Mouse (Mus musculus): ENCODE measurements around the gene 4932438H23Rik. TPM values are rescaled to one million over a fixed set of nuclear protein-coding genes. Genes with fewer than 3 reads are reported as not detected.

The 4932438H23Rik gene
- total and polyA plus RNA-seq, 3 experiments: 0.07 to 4.6 (median 0.98) TPM

GRCm38 (mm10) chr16:91068969-91069368, 26.0 kb downstream of the 4932438H23Rik start:
- TF ChIP-seq GATA2 (IDR thresholded peaks at IDR 0.05; ENCODE audit: borderline replicate concordance, low read depth, low read length): no peak
- Histone ChIP-seq H3K27me3 (ENCODE audit: insufficient read depth, low read length) (peaks cover 6% of the 10 kb centered on the region; the same call in 1 of the 2 replicates), H3K36me3 (replicated peaks) (no peaks in the 10 kb centered on the region), H3K4me1 (ENCODE audit: insufficient read depth, low read depth, low read length) (peaks cover 53% of the 10 kb centered on the region), H3K9me3 (replicated peaks) (no peaks in the 10 kb centered on the region), H3K4me3 (ENCODE audit: low read depth, low read length) (no peak overlapping the region)
- DNase-seq (ENCODE audit: low spot score): no peak
- ATAC-seq (ENCODE audit: extremely low read depth, insufficient number of reproducible peaks, low FRiP score, poor library complexity, severe bottlenecking): no peak

- ATAC-seq (ENCODE audit: extremely low read depth, insufficient number of reproducible peaks, low FRiP score, poor library complexity, severe bottlenecking) (no peak), DNase-seq (ENCODE audit: low spot score) (no peak)
- TF ChIP-seq CTCF (IDR thresholded peaks at IDR 0.05; ENCODE audit: low read depth, low read length) (no peak), GATA1 (IDR thresholded peaks at IDR 0.05; ENCODE audit: borderline replicate concordance, low read length) (no peak), POLR2AphosphoS5 (IDR thresholded peaks at IDR 0.05; ENCODE audit: insufficient replicate concordance, low read depth, low read length) (no peak), TAL1 (conservative IDR thresholded peaks at IDR 0.05; ENCODE audit: low read depth, low read length) (no peak), GATA2 (IDR thresholded peaks at IDR 0.05; ENCODE audit: borderline replicate concordance, low read depth, low read length) (no peak)
- Histone ChIP-seq H3K4me1 (ENCODE audit: insufficient read depth, low read depth, low read length) (peaks cover 56% of the 10 kb centered on the region), H3K9me3 (replicated peaks) (no peaks in the 10 kb centered on the region), H3K27me3 (ENCODE audit: insufficient read depth, low read length) (peaks cover 6% of the 10 kb centered on the region; the same call in 1 of the 2 replicates), H3K36me3 (replicated peaks) (no peaks in the 10 kb centered on the region), H3K4me3 (ENCODE audit: low read depth, low read length) (no peak overlapping the region)
Observed at GRCm38 (mm10) chr16:91067122-91067521, 27.8 kb downstream of the 4932438H23Rik start.

- peak; percentile 52; the same call in 1 of the 2 replicates for ATAC-seq (ENCODE audit: extremely low read depth, insufficient number of reproducible peaks, low FRiP score, poor library complexity, severe bottlenecking)
- peaks cover 3% of the 10 kb centered on the region; the same call in 1 of the 2 replicates for H3K27me3 ChIP-seq (ENCODE audit: insufficient read depth, low read length)
Observed at GRCm38 (mm10) chr16:91064583-91065365, 30.1 kb downstream of the 4932438H23Rik start.

GRCm38 (mm10) chr16:91063786-91064185, 31.1 kb downstream of the 4932438H23Rik start:
- no peak for DNase-seq (ENCODE audit: low spot score)
- Histone ChIP-seq H3K4me3 (ENCODE audit: low read depth, low read length) (no peak overlapping the region), H3K9me3 (replicated peaks) (no peaks in the 10 kb centered on the region), H3K36me3 (replicated peaks) (no peaks in the 10 kb centered on the region), H3K4me1 (ENCODE audit: insufficient read depth, low read depth, low read length) (peaks cover 66% of the 10 kb centered on the region), H3K27me3 (ENCODE audit: insufficient read depth, low read length) (peaks cover under 1% of the 10 kb centered on the region; the same call in 1 of the 2 replicates)
- ATAC-seq (ENCODE audit: extremely low read depth, insufficient number of reproducible peaks, low FRiP score, poor library complexity, severe bottlenecking): no peak
- TF ChIP-seq GATA2 (IDR thresholded peaks at IDR 0.05; ENCODE audit: borderline replicate concordance, low read depth, low read length): no peak

More at GRCm38 (mm10) chr16:91064583-91065365, 30.1 kb downstream of the 4932438H23Rik start:
- no peak for DNase-seq (ENCODE audit: low spot score)
- H3K4me3 ChIP-seq (ENCODE audit: low read depth, low read length): no peak overlapping the region
- H3K4me1 ChIP-seq (ENCODE audit: insufficient read depth, low read depth, low read length): peaks cover 61% of the 10 kb centered on the region
- no peaks in the 10 kb centered on the region for H3K36me3 ChIP-seq (replicated peaks)
- H3K9me3 ChIP-seq (replicated peaks): no peaks in the 10 kb centered on the region
- no peak for TF ChIP-seq GATA2 (IDR thresholded peaks at IDR 0.05; ENCODE audit: borderline replicate concordance, low read depth, low read length)
- TF ChIP-seq POLR2AphosphoS5 (IDR thresholded peaks at IDR 0.05; ENCODE audit: insufficient replicate concordance, low read depth, low read length): no peak
- TF ChIP-seq GATA1 (IDR thresholded peaks at IDR 0.05; ENCODE audit: borderline replicate concordance, low read length): no peak
- no peak for TF ChIP-seq TAL1 (conservative IDR thresholded peaks at IDR 0.05; ENCODE audit: low read depth, low read length)
- no peak for TF ChIP-seq CTCF (IDR thresholded peaks at IDR 0.05; ENCODE audit: low read depth, low read length)

- Histone ChIP-seq H3K4me3 (ENCODE audit: low read depth, low read length) (no peak overlapping the region; the same call in 1 of the 2 replicates), H3K4me1 (ENCODE audit: insufficient read depth, low read depth, low read length) (peaks cover 78% of the 10 kb centered on the region), H3K27me3 (ENCODE audit: insufficient read depth, low read length) (no peaks in the 10 kb centered on the region), H3K9me3 (replicated peaks) (no peaks in the 10 kb centered on the region), H3K36me3 (replicated peaks) (no peaks in the 10 kb centered on the region)
- TF ChIP-seq TAL1 (conservative IDR thresholded peaks at IDR 0.05; ENCODE audit: low read depth, low read length): no peak
- no peak for TF ChIP-seq GATA1 (IDR thresholded peaks at IDR 0.05; ENCODE audit: borderline replicate concordance, low read length)
- no peak for TF ChIP-seq GATA2 (IDR thresholded peaks at IDR 0.05; ENCODE audit: borderline replicate concordance, low read depth, low read length)
- TF ChIP-seq CTCF (IDR thresholded peaks at IDR 0.05; ENCODE audit: low read depth, low read length): no peak
- peak; percentile 59 for ATAC-seq (ENCODE audit: extremely low read depth, insufficient number of reproducible peaks, low FRiP score, poor library complexity, severe bottlenecking)
- DNase-seq (ENCODE audit: low spot score): no peak
Observed at GRCm38 (mm10) chr16:91061531-91062318, 33.2 kb downstream of the 4932438H23Rik start.

GRCm38 (mm10) chr16:91057741-91058140, 37.2 kb downstream of the 4932438H23Rik start:
- DNase-seq (ENCODE audit: low spot score) (no peak), ATAC-seq (ENCODE audit: extremely low read depth, insufficient number of reproducible peaks, low FRiP score, poor library complexity, severe bottlenecking) (no peak)
- no peaks in the 10 kb centered on the region for H3K27me3 ChIP-seq (ENCODE audit: insufficient read depth, low read length)
- H3K36me3 ChIP-seq (replicated peaks): no peaks in the 10 kb centered on the region
- peaks cover 84% of the 10 kb centered on the region for H3K4me1 ChIP-seq (ENCODE audit: insufficient read depth, low read depth, low read length)
- TF ChIP-seq POLR2AphosphoS5 (IDR thresholded peaks at IDR 0.05; ENCODE audit: insufficient replicate concordance, low read depth, low read length) (no peak), CTCF (IDR thresholded peaks at IDR 0.05; ENCODE audit: low read depth, low read length) (no peak), GATA1 (IDR thresholded peaks at IDR 0.05; ENCODE audit: borderline replicate concordance, low read length) (no peak), TAL1 (conservative IDR thresholded peaks at IDR 0.05; ENCODE audit: low read depth, low read length) (no peak), GATA2 (IDR thresholded peaks at IDR 0.05; ENCODE audit: borderline replicate concordance, low read depth, low read length) (no peak)
- H3K4me3 ChIP-seq (ENCODE audit: low read depth, low read length): peak overlapping the region; percentile 21; the same call in 1 of the 2 replicates
- H3K9me3 ChIP-seq (replicated peaks): no peaks in the 10 kb centered on the region
